Mouse (Mus musculus) hindbrain, embryonic 15.5 days (tissue): ENCODE data around the gene Ptprf. TPM values are rescaled to one million over a fixed set of nuclear protein-coding genes. Genes with fewer than 3 reads are reported as not detected.

ENCODE experiments used
- ATAC-seq: fragments of 200-750 bp; cut with Nextera tagmentation; 2 replicates; pipeline ENCODE4 v1.8.0; 2017; ENCODE audit warnings: low read depth, moderate number of reproducible peaks, moderate TSS enrichment; ENCODE audit not compliant: low FRiP score
- H3K27ac ChIP-seq: fragments of 300-500 bp; sonication (generic); replicated peaks from 2 replicates; pipeline ENCODE4 v1.5.1; 2015; ENCODE audit warnings: mild to moderate bottlenecking, inconsistent platforms
- H3K27me3 ChIP-seq: fragments of 300-500 bp; sonication (generic); 2 replicates; pipeline ENCODE4 v1.6.1; 2015; ENCODE audit warnings: control low read depth, inconsistent platforms
- H3K36me3 ChIP-seq: fragments of 300-500 bp; sonication (generic); 2 replicates; pipeline ENCODE4 v1.6.1; 2015; ENCODE audit warnings: control low read depth, inconsistent platforms
- H3K4me1 ChIP-seq: fragments of 300-500 bp; sonication (generic); replicated peaks from 2 replicates; pipeline ENCODE4 v1.6.1; 2015; ENCODE audit warnings: control low read depth, inconsistent platforms
- H3K4me2 ChIP-seq: fragments of 300-500 bp; sonication (generic); 2 replicates; pipeline ENCODE4 v1.6.1; 2015; ENCODE audit warnings: moderate library complexity, mild to moderate bottlenecking, inconsistent platforms
- H3K4me3 ChIP-seq: fragments of 300-500 bp; sonication (generic); 2 replicates; pipeline ENCODE4 v1.5.1; 2015; ENCODE audit warnings: mild to moderate bottlenecking, inconsistent platforms
- H3K9ac ChIP-seq: fragments of 300-500 bp; sonication (generic); 2 replicates; pipeline ENCODE4 v1.6.1; 2015; ENCODE audit warnings: inconsistent platforms
- H3K9me3 ChIP-seq: fragments of 300-500 bp; sonication (generic); 2 replicates; pipeline ENCODE4 v1.6.1; 2016; ENCODE audit warnings: control low read depth, inconsistent platforms
- WGBS: fragments of 180-500 bp; shearing (Covaris S2); methylation state at CpG from one replicate; pipeline ENCODE4 v1.1.7; 2015; 5-methylcytosine and 5-hydroxymethylcytosine counted together
- polyA plus RNA-seq: library from polyadenylated mRNA; unstranded; fragments of >200 nt; fragmentation: Nextera tagmentation; extraction: Ambion mirVana; gene quantifications from 2 replicates; pipeline ENCODE4 v1.2.1, GENCODE M21; 2015

The Ptprf gene
- polyA plus RNA-seq, 1 experiment from 2014 or later, result 86.3 TPM

DNA sequence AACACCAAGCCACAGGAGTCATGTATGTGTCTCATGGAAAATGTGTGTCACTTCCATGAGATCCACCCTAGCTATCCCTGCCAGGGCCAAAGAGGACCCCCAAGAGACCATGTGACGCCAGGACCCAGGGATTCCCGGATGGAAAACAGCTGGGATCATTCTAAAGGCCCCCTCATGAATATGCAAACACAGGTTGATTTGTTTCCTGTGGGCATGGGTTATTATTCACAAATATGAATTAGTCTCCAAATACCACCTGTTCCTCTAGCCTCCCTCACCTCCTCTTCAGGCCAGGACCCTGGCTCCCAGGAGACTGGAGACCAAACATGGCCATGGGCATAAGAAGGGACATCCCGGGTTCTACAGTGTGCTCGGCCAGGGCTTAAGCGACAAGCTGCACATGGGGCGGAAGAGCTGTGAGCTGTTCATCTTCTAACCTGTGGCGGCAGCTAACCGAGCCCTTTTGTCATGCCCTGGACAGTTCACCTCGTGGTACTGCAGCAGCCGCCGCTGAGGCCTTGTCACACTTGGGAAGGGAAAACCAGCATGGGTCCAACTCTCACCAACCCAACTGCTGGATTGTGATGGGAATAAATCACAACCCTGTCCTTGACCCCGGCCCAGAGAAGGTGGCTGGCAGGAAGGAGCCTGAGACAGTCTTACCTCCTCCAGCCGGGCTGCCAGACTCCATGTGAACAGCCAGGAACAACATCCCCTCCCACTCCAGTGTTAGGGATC lies 9.6 kb downstream of the Ptprf start:
- ATAC-seq, result no peak
- no peak overlapping the region for H3K27ac ChIP-seq
- H3K9ac ChIP-seq, result no peak overlapping the region
- no peaks in the 10 kb centered on the region for H3K27me3 ChIP-seq
- no peak overlapping the region for H3K4me3 ChIP-seq
- peaks cover 11% of the 10 kb centered on the region; the same call in 1 of the 2 replicates for H3K36me3 ChIP-seq
- H3K4me2 ChIP-seq, result no peak overlapping the region
- H3K4me1 ChIP-seq, result peaks cover 50% of the 10 kb centered on the region
- no peaks in the 10 kb centered on the region for H3K9me3 ChIP-seq
- 54% methylated on average over 13 of the region's 13 CpGs for WGBS

DNA sequence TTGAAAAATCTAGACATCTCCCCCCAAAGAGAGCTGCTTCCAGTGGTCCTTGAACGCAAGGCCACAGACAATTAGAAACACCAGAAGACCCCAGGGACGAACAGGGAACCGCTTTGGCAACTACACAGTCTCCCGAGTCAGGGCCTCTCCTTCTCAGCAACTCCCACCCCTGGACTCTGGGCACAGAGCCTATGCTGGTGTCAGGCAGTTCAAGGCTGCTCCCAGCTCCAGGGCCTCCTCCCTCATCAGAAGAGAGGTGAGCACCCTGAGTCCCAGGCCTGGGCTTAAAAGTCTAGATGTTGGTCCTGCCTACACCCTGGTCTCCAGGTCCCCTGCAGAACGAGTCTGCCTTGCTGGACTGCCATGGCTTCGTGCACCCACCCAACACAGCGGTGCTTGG lies 10.7 kb downstream of the Ptprf start:
- Histone ChIP-seq H3K4me3 (no peak overlapping the region), H3K9me3 (no peaks in the 10 kb centered on the region), H3K4me1 (peaks cover 57% of the 10 kb centered on the region), H3K27ac (no peak overlapping the region), H3K36me3 (peaks cover 11% of the 10 kb centered on the region; the same call in 1 of the 2 replicates), H3K9ac (no peak overlapping the region), H3K4me2 (no peak overlapping the region), H3K27me3 (no peaks in the 10 kb centered on the region)
- WGBS, result 68% methylated on average over 7 of the region's 7 CpGs
- ATAC-seq, result no peak

DNA sequence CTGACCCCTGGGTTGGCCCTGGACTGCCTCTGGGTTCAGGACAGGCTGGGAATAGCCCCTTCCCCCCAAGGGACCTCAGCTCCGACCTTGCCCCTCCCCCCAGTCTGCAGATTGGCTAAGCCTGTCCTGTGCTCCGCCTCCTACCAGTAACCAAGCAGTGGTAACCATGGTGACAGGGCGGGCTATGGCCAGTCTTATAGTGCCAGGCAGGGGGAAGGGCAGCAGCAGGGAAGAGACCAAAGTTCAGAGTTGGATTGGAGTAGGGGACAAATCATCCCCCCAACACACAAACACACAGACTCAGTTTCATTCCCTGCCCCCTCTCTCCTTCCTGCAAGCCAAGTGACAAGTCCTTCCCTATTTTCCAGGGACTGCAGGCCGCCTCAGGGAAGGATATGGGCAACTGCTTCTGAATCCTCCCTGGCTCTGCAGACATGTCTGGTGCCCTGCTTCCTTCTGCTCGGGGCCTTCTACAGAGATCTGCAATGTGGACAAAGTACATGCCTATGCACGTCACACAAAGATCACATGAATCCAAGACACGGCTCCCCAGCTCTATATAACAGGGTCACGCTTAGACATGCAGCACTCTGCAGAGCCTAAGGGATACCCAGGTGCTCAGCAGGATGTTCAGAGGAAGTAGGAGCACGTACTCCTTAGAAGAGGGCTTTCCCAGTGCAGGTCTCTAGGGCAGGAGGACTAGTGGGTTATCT lies 14.5 kb downstream of the Ptprf start:
- ATAC-seq, result peak; percentile 92
- Histone ChIP-seq H3K27ac (peak overlapping the region; percentile 75), H3K4me2 (peak overlapping the region; percentile 32), H3K9me3 (no peaks in the 10 kb centered on the region), H3K27me3 (no peaks in the 10 kb centered on the region), H3K9ac (0 out of 2 replicates have a peak overlapping the region, but pooled peaks have one; percentile 1), H3K36me3 (0 out of 2 replicates have a peak, but pooled peaks cover 9% of the 10 kb centered on the region), H3K4me1 (peaks cover 87% of the 10 kb centered on the region), H3K4me3 (no peak overlapping the region)
- WGBS, result 13% methylated on average over 9 of the region's 9 CpGs

DNA sequence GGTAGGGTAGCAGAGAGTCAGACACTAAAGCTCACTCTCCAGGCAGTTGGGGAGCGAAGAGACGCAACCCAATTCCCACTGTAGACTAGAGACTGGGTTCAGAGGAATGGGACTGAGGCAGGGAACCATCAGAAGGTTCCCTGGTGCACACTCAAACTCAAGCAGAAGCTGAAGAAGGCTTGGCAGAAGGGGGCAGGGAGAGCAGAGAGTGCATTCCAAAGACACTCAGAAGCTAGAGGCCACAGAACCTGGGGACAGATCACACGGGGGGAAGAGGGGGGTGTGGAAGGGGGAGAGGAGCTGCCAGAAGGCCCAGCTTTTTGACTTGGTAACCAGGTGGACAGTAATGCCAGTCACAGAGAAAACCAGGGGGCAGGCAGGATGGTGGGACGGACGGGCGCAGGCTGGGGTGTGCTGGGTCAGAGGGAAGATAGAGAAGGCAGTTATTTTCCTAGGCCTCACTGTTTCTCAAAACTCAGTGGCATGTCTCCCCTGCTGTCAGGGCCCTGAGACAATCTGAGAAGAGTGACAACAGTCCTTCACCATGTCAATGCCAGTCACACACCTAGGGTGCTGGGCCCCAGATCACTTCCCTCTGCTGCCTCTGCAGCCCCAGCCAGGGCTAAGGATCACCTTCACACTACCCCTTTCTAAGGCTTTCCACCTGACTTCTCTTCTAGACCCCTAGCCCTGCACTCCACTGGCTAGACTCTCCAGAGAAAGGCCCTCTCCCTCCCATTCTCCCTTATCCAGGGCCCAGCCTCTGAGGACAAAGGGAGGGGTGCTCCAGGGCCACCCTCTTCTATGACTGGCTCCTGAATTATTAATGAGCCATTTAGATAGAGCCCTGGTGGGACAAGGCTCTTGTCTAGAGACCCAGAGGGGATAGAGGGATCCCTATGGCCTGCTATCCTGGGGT lies 15.3 kb downstream of the Ptprf start:
- peak; percentile 49; the same call in 1 of the 2 replicates for ATAC-seq
- H3K27ac ChIP-seq, result peak overlapping the region; percentile 75
- 0 out of 2 replicates have a peak overlapping the region, but pooled peaks have one; percentile 1 for H3K9ac ChIP-seq
- H3K36me3 ChIP-seq, result 0 out of 2 replicates have a peak, but pooled peaks cover 9% of the 10 kb centered on the region
- WGBS, result 53% methylated on average over 6 of the region's 6 CpGs
- no peaks in the 10 kb centered on the region for H3K27me3 ChIP-seq
- H3K4me3 ChIP-seq, result no peak overlapping the region
- peaks cover 80% of the 10 kb centered on the region for H3K4me1 ChIP-seq
- H3K4me2 ChIP-seq, result peak overlapping the region; percentile 32
- no peaks in the 10 kb centered on the region for H3K9me3 ChIP-seq

DNA sequence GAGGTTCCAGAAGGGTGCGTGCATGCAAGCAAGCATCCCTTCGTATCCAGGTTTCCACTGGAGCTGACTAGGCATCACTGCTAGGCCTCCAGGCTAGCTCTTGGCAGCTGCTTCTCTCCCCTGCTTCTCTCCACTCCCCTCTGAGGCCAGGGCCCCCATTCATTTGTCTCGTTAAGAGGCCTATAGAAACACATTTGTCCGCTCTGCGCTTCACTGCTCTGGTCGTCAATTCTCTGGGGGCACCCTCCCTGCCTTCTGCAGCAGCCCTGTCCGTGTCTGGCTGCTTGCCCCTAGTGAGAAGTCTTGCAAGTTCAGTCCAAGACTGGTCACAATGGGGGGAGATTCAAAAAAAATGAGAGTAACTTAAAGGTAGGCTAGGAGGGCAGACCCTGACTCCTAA lies 16.7 kb downstream of the Ptprf start:
- H3K4me3 ChIP-seq, result no peak overlapping the region
- H3K9ac ChIP-seq, result no peak overlapping the region
- peaks cover 73% of the 10 kb centered on the region for H3K4me1 ChIP-seq
- H3K27me3 ChIP-seq, result no peaks in the 10 kb centered on the region
- H3K36me3 ChIP-seq, result 0 out of 2 replicates have a peak, but pooled peaks cover 9% of the 10 kb centered on the region
- no peaks in the 10 kb centered on the region for H3K9me3 ChIP-seq
- no peak overlapping the region for H3K4me2 ChIP-seq
- peak; percentile 2; the same call in 1 of the 2 replicates for ATAC-seq
- H3K27ac ChIP-seq, result peak overlapping the region; percentile 75; the same call in 1 of the 2 replicates
- WGBS, result 22% methylated on average over 7 of the region's 7 CpGs

DNA sequence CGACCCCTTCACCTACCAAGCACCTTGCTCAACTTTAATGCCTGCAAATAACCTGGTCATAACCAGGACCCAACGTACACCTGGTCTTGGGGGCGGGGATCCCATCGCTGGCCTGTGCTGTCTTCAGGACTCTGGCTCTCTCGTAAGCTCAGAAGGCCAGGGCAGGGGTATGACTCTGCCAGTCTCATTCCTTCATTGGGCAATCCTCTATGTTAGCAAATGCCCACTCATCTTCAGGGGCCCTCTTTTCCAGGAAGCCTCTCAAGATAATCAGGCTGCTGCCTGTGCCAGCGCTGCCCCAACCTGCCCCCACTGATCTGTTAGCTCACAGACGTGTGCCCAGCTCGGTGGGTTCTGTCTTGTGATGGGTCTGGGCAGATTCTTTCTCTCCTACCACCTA lies 17.2 kb downstream of the Ptprf start:
- WGBS, result 74% methylated on average over 8 of the region's 8 CpGs
- Histone ChIP-seq H3K36me3 (0 out of 2 replicates have a peak, but pooled peaks cover 9% of the 10 kb centered on the region), H3K9me3 (no peaks in the 10 kb centered on the region), H3K9ac (no peak overlapping the region), H3K27ac (no peak overlapping the region; the same call in 1 of the 2 replicates), H3K4me3 (no peak overlapping the region), H3K4me2 (no peak overlapping the region), H3K27me3 (no peaks in the 10 kb centered on the region), H3K4me1 (peaks cover 70% of the 10 kb centered on the region)
- ATAC-seq, result no peak

DNA sequence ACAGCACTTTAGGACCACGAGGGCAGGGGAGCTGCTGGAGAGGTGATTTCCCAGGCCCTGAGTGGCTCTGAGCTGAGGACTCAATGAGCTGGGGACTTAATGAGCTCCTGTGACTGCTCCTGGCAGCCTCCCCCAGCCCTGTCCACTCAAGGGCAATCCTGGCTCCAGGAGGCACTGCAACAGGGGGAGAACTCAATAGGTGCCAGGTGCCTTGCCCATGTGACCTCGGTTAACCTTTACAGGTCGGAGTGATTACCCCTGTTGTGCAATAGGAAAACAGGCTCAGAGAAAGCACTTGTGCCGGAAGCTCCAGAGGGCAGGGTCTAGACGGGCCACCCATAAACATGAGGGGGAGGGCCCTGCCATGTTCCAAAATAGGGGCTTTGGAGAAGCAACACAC lies 17.7 kb downstream of the Ptprf start:
- ATAC-seq, result no peak
- Histone ChIP-seq H3K4me1 (peaks cover 70% of the 10 kb centered on the region), H3K36me3 (peaks cover 13% of the 10 kb centered on the region; the same call in 1 of the 2 replicates), H3K27ac (0 out of 2 replicates have a peak overlapping the region, but pooled peaks have one; percentile 2), H3K9ac (no peak overlapping the region), H3K4me2 (no peak overlapping the region), H3K9me3 (no peaks in the 10 kb centered on the region), H3K27me3 (no peaks in the 10 kb centered on the region), H3K4me3 (no peak overlapping the region)
- 57% methylated on average over 5 of the region's 5 CpGs for WGBS

DNA sequence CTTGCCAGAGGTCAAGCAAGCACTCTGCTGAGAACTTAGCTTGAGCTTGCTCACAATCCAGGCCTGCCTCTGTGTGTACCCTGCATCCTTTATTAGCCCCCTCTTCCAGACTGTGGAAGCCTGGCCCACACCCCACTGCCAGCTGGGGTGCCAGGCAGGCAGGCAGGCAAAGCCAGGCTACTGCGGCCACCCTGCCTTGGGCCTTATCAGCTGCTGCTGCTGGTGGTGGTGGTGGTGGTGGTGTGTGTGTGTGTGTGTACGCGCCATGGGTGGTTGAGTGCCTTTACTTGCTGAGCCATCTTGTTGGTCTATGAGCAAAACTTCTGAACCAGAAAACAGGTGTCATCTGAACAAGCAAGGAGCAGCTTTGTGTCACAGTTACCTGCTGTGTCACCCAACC lies 18.3 kb downstream of the Ptprf start:
- H3K4me3 ChIP-seq, result no peak overlapping the region
- peaks cover 14% of the 10 kb centered on the region; the same call in 1 of the 2 replicates for H3K36me3 ChIP-seq
- no peaks in the 10 kb centered on the region for H3K27me3 ChIP-seq
- H3K27ac ChIP-seq, result 0 out of 2 replicates have a peak overlapping the region, but pooled peaks have one; percentile 2
- WGBS, result 90% methylated on average over 3 of the region's 3 CpGs
- H3K9me3 ChIP-seq, result no peaks in the 10 kb centered on the region
- H3K4me2 ChIP-seq, result no peak overlapping the region
- H3K9ac ChIP-seq, result no peak overlapping the region
- ATAC-seq, result no peak
- H3K4me1 ChIP-seq, result peaks cover 65% of the 10 kb centered on the region

DNA sequence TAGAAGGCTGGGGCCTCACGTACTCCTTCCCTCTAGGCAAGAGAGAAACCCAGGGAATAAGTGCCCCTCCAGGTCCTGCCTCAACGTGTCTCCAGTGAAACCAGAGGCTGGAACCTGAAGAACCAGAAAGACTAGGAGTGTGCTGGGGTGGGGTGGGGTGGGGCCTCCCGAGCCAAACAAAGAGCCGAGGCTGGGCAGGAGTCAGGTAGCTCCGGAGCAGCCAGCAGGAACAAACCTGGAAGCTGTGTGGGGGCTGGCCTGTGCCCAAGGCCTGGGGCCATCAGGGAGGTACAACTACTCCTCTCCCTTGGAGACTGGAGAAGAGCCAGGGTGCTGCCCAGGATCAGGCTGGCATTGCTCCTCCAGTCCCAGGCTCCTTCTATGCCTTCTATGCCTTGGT lies 18.9 kb downstream of the Ptprf start:
- ATAC-seq, result no peak
- Histone ChIP-seq H3K27ac (0 out of 2 replicates have a peak overlapping the region, but pooled peaks have one; percentile 2), H3K9ac (no peak overlapping the region), H3K4me2 (no peak overlapping the region), H3K4me1 (peaks cover 59% of the 10 kb centered on the region), H3K27me3 (no peaks in the 10 kb centered on the region), H3K4me3 (no peak overlapping the region), H3K36me3 (peaks cover 20% of the 10 kb centered on the region; the same call in 1 of the 2 replicates), H3K9me3 (no peaks in the 10 kb centered on the region)
- WGBS, result 56% methylated on average over 5 of the region's 5 CpGs

DNA sequence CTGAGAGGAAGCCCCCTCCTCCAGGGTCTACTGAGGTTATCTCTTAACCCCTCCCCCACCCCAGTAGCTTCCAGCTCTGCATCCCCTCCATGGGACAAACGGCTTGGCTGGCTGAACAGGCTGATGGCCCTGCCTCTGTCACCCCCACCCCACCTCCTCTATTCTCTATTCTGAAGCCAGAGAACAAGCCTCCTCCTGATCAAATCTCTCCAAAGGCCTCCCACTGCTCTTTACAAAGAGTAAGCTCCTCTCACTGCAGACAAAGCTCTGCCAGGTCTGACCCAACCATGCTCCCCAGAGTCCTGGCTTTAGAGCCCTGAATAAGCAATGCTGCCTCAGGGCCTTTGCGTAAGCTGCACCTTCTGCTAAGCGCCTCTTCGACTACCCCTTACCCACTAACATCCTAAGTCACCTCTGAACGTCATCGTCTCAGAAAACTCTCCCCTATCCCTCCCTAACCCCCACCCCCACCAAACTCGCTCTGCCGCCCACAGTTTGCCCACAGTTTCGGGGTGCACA lies 19.6 kb downstream of the Ptprf start:
- peaks cover 54% of the 10 kb centered on the region for H3K4me1 ChIP-seq
- H3K4me3 ChIP-seq, result no peak overlapping the region
- H3K9ac ChIP-seq, result no peak overlapping the region
- no peak overlapping the region for H3K4me2 ChIP-seq
- 66% methylated on average over 9 of the region's 9 CpGs for WGBS
- H3K27ac ChIP-seq, result no peak overlapping the region
- H3K9me3 ChIP-seq, result no peaks in the 10 kb centered on the region
- H3K27me3 ChIP-seq, result no peaks in the 10 kb centered on the region
- no peak for ATAC-seq
- H3K36me3 ChIP-seq, result peaks cover 19% of the 10 kb centered on the region; the same call in 1 of the 2 replicates

DNA sequence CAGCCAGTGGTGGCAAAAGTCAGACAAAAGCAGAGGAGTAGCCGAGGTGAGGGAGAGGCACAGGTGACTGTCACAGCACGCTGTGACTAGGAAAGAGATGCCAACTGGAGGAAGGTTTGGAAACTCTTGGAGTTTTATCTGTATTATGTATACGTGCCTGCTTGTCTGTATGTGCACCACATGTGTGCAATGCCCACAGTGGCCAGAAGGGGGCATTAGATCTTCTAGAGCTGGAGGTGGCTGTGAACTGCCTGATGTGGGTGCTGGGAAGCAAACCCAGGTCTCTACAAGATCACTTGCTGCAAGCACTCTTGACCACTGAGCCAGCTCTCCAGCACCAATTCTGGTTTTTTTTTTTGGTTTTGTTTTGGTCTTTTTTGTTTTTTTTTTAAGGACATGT lies 20.5 kb downstream of the Ptprf start:
- Histone ChIP-seq H3K9ac (no peak overlapping the region), H3K9me3 (no peaks in the 10 kb centered on the region), H3K36me3 (peaks cover 19% of the 10 kb centered on the region; the same call in 1 of the 2 replicates), H3K4me3 (no peak overlapping the region), H3K4me1 (peaks cover 54% of the 10 kb centered on the region), H3K27ac (no peak overlapping the region), H3K4me2 (no peak overlapping the region), H3K27me3 (no peaks in the 10 kb centered on the region)
- 97% methylated on average over 3 of the region's 3 CpGs for WGBS
- ATAC-seq, result no peak
